Mouse (Mus musculus): ENCODE results near the gene Wiz.

The Wiz gene

DNA sequence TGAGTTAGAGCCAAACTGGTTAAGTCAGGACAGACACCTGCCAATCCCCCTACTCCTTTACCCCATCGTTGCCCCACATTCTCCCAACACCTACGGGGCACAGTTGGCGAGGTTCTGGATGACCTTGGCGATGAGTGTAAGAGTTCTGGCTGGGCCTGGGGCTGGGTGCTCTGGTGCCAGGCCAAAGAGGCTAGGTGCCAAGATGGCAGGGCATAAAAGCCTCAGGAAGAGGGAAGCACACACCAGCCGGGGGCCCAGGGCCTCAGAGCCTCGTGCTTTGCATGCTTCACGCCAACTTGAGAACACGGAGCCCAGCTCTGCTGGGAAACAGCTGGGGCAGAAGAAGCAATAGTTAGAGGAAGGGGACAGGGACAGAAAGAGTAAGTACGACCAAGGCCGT lies 4.7 kb upstream of the Wiz start:
- no peak for TF ChIP-seq GATA4 (IDR thresholded peaks at IDR 0.05; ENCODE audit: insufficient replicate concordance, low read length)

DNA sequence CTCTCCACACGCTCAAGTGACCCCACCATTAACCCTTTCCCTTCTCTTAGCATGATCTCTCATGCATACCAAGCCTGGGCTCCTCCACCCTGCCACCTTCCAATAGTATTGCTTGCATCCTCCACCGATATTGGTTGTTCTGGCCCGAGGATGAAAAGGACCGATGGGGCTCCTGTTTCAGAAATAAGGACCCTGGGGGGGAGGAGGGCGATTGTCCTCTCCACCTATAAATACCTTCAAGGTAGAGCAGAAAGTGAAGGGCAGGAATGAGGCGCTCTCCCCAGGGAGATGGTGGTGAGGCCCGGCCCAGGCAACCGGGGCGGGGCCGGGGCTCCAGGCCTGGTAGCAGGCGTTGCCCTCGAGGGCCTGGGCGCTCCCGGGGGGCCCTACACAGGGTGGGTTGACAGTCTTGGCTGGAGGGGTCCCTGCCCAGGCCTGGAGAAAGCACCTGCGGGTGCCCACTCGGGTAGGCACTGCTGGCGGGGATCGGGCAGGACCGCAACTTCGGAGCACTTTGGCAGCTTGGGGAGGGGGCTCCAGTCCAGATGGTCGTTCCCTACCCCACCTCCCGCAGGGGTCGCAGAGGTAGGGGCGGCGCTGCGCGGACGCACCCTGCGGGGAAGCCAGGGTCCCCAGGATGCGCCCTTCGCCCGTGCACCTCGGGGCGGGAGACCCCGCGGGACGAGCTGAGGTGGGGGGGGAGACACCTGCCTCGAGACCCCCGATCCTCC lies 704 bp downstream of the Wiz start:
- TF ChIP-seq GATA4 (IDR thresholded peaks at IDR 0.05; ENCODE audit: insufficient replicate concordance, low read length) = no peak

DNA sequence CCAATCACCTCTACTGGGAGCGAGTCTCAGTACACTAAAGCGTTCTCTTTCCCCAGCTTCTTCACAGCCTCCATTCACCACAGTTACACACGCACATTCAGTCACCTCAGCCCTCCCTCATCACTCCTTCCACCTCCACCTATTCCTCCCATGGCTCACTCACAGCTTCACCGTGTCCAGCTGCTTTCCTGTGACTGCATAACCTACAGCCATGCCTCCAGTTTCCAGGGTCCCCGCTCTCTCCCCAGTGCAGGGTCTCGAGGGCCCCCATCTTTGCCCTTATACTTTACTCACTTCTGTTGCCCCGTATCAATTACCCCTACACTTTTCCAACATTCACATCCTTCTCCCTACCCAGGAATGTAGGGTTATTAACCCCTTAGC lies 1.3 kb downstream of the Wiz start:
- TF ChIP-seq GATA4 (IDR thresholded peaks at IDR 0.05; ENCODE audit: insufficient replicate concordance, low read length) = no peak

DNA sequence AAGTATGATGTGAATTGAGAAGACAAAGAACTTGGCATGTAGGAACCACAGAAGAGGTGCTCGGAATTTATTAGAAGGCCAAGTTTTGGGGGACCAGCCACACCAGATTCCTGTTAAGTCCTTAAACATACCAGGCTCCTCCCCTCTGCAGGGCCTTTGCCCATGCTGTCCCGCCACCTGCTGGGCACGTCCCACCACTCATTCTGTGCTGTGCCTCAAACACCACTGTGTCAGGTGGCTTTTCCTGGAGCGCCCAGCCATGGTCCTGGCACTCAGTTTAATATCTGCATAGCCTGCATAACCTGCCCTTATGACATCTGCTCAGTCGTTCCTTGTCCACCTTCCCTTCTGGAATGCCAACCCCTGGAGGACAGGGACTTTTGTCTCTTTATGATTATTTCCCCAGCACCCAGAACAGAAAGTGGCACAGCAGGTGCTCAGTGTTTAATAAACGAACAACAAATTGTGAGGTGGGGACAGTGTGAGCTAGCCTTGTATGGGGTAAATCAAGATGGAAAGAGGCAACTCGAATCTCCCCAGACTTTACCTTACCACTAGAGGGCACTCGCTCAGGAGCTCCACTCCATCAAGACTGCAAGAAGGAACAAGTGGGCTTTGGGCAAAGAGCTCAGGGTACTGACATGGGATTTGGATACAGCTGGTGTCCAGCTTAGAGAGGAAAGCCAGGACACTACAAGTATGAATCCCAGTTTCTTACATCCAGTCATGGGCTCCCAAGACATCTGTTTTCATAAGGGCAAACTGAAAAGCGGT lies 2.4 kb downstream of the Wiz start:
- no peak for TF ChIP-seq GATA4 (IDR thresholded peaks at IDR 0.05; ENCODE audit: insufficient replicate concordance, low read length)

DNA sequence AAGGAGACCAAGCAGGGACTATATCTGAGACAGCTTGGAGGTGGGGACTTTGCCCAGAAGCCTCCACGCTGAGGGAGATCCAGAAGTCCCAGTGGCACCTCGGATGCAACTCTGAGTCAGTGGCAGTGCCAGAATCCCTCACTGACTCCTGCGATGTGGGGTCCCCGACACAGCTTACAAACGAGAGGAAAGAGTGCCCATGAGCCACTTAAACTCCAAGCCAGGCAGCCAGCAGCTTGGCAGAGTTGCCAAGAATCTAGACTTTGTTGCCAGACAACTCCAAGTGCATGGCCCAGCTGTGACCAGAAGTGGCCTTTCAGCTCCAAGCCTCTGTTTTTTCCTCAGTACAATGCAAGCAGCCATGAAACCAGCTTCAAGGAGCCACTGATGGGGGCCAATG lies 5.6 kb downstream of the Wiz start:
- TF ChIP-seq GATA4 (IDR thresholded peaks at IDR 0.05; ENCODE audit: insufficient replicate concordance, low read length) = no peak

DNA sequence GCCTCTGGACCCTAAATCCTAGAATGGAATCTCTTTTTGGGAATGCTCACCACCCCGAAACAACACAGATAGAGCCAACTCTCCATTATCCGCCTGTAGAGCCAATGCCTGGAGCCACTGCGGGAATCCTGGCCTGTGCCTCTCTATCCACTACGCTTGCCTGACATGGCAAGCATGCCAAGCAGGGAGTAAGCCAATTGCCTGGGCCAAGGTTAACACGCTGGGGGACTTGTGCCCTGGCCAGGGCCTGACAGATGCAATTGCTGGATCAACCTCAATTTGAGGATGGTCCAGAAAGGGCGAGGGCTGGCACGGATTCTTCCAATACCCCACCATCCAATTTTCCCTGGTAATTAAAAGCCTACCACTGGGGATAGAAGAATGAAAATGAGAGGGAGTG lies 6.7 kb downstream of the Wiz start:
- TF ChIP-seq GATA4 (IDR thresholded peaks at IDR 0.05; ENCODE audit: insufficient replicate concordance, low read length) = no peak

DNA sequence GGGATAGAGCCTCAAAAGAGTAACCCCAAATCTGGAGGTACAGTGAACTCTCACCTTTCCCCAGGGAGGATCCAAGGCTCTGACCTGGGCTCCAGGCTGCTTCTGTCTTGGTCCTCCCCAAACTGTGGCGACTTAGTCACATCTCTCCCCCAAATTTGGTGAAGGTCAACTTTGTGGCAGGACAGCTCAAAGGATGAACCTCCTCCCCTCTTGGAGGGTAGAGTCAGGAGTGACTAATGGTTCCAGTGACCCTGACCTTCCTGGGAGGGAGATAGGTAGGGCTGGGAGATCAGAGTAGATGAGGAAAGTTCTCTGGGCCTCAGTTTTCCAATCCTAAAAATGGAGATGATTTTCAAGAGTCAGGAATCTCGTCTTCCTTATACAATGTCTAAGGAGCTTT lies 10.5 kb downstream of the Wiz start:
- no peak for TF ChIP-seq GATA4 (IDR thresholded peaks at IDR 0.05; ENCODE audit: insufficient replicate concordance, low read length)

DNA sequence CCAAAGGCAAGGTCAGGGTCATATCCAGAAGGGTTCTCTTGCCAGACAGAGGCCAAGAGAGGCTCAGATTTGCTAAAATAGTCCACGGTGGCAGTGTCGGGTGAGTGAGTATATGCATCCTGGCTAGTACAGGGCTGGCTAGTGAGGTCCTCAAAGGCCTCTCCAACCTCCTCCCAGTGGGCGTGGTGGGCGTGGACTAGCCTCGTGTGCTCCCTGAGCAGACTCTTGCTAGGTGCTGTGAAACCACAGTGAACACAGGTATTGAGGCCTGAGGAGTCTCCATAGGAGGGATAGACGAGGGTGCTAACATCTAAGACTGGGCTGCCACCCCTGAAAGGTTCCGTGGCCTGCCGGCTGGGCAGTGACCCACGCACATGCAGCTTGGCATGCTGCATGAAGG lies 12.1 kb downstream of the Wiz start:
- no peak for TF ChIP-seq GATA4 (IDR thresholded peaks at IDR 0.05; ENCODE audit: insufficient replicate concordance, low read length)

DNA sequence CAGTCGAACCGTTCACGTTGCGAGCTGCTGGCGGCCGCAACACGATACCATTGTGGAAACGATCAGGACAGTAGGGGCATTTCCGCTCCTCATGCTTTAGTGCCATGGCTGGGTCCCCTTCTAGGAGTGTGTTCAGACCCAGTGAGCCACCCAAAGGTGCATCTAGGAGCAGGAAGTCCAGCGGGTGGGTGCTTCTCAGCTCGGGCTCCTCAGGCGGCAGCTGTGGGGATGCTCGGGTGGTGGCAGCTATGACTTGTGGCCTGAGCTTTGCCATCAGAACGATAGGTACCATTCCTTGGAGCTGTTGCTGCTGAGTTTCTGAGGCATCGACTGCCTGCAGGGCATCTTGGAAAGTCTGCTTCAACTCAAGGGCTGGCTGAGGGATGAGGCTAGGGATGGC lies 12.8 kb downstream of the Wiz start:
- TF ChIP-seq GATA4 (IDR thresholded peaks at IDR 0.05; ENCODE audit: insufficient replicate concordance, low read length) = no peak

DNA sequence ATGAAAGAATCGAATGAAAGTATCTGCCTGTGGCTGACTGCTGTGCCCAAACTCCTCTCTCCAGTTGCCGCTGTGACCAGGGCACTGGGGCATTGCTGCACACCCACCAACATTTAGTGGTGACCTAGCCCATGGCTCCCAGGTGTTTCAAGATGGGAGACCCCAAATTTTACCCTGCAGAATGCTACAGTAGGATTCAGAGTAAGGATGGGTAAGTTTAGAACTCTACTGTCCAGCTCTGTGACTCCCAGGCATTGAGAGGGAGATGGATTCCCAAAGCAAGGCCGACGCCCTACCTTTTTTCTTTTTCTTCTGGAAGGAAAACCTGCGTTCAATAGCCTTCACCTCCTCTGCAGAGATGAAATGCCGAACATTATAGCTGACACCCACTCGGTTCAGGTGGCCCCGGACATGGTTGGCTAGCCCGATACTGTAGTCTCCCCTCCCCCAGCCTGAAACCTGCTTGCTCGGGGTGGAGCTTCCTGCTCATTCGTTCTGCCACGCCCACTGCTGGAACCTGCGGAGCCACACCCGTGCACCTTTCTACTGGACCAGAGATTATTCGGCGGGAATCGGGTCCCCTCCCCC lies 20.2 kb downstream of the Wiz start:
- TF ChIP-seq GATA4 (IDR thresholded peaks at IDR 0.05; ENCODE audit: insufficient replicate concordance, low read length) = no peak

DNA sequence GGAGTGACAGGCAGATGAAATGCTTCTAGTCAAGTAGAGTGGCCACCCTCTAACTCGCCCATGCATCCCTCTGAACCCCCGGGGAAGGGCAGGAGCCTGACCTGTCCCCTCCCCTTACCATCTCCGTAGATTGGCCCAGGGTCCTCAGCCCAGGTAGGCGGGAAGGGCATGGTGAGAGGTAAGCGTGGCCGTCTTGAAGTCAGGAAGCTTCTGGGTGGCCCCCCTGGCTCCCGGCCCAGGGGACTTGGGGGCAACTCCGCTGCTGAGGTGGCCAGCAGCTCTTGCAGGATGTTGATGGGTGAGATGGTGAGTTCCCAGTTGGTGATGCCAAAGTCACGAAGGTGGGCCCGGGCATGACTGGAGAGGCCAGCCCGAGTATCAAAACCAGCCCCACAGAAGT lies 21.5 kb downstream of the Wiz start:
- TF ChIP-seq GATA4 (IDR thresholded peaks at IDR 0.05; ENCODE audit: insufficient replicate concordance, low read length) = no peak

DNA sequence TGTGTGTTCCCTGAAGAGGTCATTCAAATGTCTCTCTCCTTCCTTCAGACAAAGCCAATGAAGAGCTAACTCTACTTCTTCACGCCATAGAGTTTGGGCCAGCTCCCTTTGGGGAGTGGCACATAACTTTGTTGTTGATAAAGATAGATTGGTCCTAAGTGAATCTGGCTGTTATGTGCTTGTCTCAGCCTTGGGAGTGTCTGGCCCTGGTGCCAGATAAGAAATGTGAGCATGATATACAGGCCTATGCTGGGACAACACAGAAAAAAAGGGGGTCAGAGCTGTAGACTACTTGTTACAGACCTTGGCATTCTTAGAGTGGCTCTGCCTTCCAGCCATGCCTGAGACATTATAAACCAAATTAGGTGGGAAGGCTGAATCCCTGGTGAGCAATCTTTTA lies 23.9 kb downstream of the Wiz start:
- TF ChIP-seq GATA4 (IDR thresholded peaks at IDR 0.05; ENCODE audit: insufficient replicate concordance, low read length) = no peak

DNA sequence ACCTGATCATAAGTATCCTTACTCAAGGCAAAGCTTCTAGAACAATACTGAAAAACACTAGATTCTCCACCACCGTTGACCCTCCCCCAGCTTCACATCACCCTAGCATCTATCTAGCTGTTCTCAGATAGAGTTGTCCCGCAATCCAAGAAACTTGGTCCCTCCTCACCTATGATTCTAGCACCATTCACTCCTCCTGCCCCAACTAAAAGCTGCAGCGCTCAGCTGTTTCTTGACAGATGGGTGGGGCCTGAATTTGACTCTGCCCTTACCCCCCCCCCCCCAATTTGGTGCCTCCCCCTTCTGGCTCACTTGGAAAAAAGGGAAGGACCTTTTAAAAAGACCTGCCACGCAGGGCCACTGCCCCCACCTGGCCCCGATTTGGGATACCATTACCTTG lies 24.4 kb downstream of the Wiz start:
- TF ChIP-seq GATA4 (IDR thresholded peaks at IDR 0.05; ENCODE audit: insufficient replicate concordance, low read length) = no peak

DNA sequence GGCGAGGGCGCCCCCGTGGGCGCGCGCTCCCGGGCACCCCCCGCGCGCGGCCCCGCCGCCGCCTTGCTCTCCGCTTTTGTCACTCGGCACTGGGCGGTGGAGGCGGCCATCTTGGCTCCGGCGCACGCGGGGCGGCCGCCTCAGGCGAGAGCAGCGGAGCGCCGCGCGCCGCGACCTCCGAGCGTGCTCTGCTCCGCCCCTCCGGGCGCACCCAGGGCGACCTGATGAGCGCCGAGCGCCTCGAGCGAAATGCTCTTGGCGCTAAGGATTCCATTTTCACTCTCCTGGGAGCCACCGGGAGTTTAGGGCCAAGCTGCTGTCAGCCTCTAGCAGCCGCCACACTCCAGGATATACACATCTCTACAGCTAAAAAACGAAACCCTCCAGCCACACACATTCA lies 24.9 kb downstream of the Wiz start:
- no peak for TF ChIP-seq GATA4 (IDR thresholded peaks at IDR 0.05; ENCODE audit: insufficient replicate concordance, low read length)

DNA sequence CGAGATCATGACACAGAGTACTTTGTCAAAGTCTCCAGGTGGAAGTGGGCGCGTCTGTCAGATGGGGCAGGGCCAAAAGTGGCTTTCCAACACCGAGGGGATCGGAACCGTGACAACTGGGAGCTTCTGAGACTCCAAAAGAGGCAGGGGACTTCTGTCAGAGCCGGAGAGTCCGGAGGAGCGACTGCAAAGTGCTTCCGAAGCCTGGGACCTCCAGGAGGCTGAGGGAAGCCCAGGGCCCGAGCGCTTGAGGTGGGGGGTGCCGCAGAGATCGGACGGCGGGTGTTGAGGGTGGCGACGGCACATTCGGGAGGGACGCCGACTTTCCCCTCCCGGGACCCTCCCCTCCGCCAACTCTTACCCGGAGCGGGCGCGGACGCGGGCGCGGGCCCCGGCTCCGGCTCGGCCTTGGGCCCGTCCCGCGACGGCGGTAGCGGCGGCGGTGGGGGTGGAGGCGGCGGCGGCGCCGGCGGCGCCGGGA lies 25.4 kb downstream of the Wiz start:
- no peak for TF ChIP-seq GATA4 (IDR thresholded peaks at IDR 0.05; ENCODE audit: insufficient replicate concordance, low read length)

DNA sequence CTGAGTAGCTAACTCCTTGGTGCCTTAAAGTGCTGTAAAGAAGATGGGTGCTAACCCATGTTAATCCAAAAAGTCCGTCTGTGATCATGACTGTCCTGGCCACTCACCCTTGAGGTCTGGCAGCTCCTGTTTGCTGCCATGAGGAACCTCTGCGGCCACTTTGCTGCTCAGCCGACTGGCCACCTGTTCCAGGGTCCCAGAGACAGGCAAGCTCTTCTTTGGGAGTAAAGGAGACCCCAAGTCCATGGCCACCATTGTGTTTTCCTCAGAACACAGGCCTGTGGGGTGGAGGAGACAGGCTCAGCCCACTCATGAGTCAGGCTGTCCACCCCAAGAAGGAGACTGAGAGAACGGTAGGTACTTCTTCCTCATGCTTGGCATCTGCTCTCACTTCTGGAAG lies 26.6 kb downstream of the Wiz start:
- TF ChIP-seq GATA4 (IDR thresholded peaks at IDR 0.05; ENCODE audit: insufficient replicate concordance, low read length) = no peak

All from liver, adult (tissue).